Mouse (Mus musculus): ENCODE results near the gene Dgat2.
A peak's percentile ranks its signal among the peaks of the same experiment; 100 is the strongest.

Dgat2 gene

DNA sequence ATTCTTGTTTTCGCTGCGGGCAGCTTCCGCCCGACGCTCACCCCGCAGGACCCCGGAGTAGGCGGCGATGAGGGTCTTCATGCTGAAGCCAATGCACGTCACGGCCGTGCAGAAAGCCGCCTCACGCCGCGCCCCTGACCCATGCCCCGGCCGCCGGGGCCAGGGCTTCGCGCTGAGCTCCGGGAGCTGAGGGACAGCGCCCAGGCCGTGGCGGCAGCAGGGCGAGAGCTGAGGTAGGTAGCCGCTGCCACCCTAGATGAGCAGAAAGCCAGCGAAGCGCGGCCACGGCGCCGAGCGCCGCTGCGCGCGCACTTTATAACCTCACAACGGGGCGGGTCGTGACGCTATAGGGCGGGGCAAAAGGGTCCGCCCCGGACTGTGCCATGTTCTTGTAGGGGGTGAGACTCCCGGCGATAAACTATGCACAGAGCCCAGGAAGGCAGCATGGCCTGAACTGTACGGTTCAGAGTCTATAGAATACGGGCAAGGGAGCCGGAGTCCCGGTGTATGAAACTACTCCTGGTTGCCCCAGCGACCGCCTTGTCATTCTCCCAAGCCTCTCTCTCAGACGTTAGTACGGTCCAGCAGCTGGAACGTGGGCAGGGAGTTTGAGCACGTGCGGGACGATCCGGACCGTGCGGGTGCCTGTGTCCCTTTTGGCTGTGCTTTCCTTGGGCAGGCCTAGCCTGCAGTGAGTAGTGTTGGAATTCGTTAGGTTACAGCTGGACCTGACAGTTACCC, at the start of gene Dgat2:
Gene Dgat2 (minus strand): TSS at position 288 of the 741 bp plus-strand sequence.
- peak; percentile 90 for DNase-seq

DNA sequence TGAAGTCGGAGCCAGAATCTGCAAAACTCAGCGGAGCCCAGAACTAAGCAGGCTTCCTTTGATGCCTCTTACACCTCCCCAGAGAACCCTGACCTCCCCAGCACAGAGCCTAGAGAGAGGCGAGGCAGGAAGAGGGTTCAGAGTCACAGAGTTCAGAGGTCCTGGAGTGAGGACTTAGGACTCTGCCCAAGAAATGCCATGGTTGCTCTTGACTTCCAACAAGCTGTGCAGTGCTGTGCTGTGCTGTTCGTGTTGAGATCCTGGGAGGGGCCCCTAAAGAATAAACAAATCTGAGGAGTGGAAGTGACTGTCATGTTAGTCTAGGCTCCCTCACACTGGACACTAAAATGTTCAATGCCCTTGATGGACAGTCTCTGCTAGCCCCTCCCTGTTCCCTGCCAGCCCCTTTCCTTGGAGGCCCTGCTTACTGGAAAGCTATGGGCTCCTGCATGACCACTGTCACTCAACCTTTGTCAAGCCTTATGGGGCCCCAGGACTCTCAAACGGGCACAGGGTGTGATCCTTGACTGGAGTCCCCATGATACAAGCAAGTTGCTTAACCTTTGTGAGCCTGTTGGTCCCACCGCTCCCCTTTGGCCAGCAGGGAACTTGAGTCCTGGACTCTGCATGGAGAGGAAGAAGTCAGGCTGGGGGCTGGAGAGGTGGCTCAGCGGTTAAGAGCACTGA, 47.7 kb upstream of the Dgat2 start:
- no peak for DNase-seq

DNA sequence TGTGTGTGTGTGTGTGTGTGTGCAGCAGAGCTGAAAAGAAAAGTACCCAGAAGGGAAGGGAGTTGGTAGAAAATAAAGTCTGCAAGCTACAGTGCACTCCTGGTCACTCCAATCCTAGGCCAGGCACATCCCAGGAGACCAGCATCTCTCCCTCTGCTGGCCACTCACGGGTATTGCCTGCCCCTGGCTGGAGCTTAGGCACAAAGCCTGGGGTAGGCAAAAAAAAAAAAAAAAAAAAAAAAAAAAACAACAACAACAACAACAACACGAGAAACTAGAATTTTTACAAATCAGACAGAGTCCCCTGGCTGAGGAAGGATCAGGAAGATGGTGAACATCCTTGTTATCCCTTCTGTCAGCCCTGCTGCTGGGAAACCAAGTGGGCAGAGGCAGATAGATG, 46.9 kb upstream of the Dgat2 start:
- no peak for DNase-seq

DNA sequence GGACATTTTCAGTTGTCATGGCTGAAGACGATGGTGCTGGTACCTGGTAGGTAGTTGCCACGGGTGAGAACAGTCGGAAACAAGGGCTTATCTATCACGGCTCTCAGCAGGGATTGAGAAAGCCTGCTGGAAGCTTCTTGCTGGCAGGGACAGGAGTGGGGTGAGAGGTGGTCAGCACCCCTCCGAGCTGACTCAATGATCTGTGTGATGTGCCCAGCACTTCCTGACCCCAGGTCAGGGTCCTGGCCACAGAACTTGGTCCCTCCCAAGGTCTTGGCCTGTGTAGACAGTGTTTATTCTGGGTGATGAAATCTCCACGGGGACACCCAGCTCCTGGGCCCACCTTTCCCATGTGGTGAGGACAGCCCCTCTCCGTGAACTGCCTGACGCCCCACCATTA, 46.3 kb upstream of the Dgat2 start:
- DNase-seq = no peak

DNA sequence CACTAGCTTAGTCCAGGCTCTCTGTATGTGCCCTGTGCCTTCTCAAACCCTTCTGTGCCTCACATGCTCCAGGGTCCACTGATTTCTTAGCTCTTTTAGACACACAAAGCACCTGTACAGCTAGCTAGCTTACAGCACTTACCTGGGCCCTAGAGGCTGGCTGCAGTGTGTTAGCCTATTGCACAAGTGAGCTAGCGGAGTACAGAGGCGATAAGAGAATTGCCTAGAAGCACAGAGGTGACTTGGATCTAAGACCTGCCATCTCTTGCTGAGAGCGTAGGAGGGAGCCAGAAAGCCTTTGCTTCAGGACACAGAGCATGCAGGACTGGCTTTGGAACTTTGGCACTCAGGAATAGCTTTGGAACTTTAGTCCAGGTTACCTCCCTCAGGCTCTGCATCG, 44.7 kb upstream of the Dgat2 start:
- no peak for DNase-seq

DNA sequence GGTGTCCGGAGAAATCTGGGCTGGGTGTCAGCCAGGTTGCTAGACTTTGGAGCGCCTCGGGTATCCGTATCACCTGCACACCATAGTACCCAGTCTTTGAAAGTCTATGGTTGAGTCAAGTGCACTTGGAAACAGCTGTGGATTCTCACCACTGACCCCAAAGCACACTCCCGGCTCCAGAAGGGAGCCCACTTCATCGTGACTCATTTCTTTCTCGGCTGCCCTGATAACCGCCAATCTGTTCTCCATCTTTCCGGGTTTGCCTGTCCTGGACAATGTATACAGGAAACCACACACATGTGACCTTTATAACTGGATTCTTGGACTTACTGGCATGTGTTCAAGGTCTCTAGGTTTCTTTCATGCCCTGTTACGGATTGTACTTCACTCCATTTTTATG, 44.1 kb upstream of the Dgat2 start:
- no peak for DNase-seq

DNA sequence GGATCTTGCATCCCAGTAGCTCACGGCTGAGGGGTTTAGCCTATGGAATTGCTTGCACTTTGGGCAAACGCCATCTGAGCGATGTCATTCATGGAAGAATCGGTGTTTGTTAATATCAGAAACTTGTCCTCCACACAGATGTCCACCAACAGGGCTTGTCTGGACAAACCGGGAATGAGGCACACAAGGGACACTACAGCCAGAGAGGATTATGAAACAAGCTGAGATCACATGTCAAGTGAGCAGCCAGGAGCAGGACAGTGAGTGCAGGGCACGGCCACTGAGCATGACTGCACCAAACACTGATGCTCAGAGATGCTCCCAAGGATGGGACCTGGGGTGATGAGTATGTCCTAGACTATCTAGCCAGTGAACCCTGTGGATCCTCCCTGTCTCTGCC, 42.9 kb upstream of the Dgat2 start:
- no peak for DNase-seq

DNA sequence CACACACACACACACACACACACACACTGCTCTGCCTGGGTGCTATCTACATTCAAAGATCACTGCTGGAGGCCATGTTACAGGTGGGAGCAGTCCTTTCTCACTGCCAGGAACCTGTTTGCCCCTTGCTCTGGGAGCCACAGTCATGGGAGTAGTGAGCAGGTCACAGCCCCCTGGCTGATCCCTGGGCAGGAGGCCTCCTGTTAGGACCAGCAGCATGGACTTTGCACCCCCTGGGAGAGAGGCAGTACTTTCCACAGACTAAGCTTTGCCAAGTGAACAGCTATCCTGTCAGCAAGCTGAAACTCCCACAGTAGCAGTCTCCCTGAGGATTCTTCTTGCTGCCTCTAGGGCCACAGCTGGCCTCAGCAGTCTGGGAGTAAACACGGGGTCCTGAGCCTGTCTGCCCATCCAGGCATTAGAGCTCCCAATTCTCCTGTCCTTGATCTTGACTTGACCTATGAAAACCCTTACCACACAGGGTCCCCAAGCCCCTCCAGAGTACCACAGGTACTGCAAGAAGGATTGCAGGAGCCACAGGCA, 42.2 kb upstream of the Dgat2 start:
- DNase-seq = no peak

DNA sequence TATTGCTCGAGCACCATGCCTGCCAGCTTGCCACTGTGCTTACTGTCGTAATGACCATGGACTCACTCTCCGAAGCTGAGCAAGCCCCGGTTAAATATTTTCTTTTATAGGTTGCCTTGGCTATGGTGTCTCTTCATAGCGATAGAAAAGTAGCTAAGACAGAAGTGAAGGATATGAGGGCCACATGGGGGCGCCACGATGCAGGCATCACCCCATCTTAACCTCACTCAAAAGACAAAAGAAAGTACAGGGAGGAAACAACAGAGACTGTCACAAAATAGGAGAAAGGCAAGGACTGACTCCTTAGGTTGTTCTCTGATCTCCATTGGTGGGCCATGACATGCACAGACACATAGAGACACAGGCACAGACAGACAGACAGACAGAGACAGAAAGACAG, 41.7 kb upstream of the Dgat2 start:
- DNase-seq = no peak

DNA sequence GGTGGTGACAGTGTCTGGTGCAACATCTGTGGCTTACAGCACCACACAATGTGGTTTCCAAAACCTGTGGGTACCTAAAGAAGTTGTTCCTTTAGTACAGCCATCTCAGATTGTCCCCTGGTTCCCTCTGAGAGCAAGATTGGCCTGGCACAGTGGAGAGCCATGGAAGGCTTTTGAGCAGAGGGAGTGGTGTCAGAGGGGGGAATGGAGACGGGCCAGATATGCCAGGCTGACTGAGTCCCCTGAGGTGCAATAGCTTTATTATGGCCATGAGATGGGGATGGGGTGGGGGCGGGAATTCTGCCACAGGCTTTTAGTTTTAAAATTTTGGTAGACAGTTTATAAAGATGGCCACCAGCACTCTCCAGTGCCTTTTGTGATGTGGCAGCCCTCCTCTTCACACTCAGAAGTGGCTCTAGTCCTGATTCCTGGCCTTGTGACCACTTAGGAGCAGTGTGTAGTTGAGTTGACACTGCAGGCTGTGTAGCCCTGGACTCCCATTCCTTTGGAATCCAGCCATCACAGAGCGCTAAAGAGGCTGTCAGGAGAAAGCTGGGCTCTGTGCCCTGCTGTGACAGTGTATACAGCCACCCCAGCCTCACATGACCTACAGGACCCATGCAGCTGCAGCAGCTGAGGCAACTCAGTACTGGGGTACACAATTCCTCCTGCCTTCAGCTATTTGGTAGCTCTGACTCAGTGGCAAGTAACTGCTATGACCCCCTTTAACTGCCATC, 35.0 kb upstream of the Dgat2 start:
- peak; percentile 9 for DNase-seq

DNA sequence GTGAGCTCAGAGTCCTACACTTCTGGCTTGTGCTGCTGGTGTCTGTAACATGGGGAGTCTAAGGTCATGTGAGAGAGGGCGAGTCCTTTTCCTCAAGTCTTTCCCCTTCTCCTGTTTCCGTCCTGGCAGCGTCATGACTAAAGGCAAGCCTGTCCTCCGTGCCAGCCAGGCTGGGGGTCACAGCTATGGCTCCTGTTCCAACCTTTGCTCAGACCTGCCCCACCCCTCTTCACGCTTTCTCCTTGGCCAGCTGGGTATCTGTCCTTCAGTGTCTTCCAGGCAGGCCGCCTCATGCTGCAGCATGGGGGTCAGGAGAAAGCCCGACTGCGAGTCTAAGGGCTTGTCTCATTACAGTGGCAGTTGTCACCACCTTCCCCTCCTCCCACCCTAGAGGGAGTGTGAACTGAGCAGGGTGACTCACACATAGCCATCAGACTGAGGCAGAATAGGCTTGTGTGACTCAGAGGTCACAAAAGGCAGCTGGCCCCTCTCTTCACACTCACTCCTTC, 32.9 kb upstream of the Dgat2 start:
- no peak for DNase-seq

DNA sequence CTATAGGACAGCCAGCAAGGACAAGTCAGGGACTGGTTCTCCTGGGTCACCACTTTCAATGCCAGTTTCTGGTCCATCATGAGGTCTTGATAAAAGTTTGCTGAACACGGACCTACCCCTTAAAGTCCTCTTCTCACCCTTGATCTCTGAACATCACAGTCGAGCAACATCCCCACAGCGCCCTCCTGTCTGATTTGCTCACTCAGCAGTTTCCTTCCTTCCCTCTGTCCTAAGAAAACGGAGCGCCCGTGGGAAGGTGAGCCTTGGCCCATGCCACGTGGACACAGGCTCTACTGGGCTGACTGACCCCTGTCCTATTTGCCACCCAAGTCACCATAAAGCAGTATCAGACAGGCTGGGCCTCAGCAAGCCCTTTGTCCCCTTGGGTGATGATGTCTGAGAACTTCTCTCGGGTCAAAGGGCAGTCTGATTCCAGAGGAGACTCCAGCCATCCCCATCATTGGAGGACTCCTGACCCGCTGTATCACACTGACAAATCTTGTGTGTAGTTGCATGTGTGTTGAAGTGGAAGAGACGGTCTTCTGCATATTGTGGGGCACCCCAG, 32.2 kb upstream of the Dgat2 start:
- DNase-seq = no peak

DNA sequence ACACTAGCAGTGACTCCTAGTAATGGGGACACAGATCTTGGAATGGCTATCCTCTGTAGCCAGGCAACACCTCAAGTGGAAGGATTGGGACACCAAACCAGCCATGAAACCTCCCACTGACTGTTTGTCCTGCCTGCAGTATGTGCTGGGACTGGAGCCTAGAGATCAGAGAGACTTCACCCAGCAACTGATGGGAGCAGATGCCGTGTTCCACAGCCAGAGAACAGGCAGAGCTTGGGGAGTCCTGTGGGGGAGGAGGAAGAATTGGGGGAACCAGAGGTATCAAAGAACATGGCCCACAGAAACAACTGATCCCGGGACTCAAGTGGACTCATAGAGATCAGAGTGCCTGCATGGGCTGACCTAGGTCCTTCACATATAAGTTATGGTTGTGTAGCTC, 31.2 kb upstream of the Dgat2 start:
- no peak for DNase-seq

DNA sequence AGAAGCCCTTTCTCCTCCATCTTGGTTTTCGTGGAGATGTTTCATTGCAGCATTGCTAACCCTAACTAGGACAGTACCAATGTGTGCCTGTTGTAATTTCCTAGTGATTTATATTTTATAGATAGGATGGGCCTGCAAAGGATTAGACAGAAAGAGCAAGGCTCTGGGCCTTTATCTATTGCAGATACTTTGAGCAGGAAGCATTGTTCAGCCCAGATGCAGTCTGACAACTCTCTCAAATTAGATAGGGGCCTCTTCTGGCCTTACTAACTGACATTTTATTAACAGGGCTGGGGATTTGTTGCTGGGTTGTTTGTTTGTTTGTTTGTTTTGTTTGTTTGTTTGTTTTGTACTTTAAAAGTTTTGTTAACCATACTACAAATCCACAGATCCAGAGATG, 30.5 kb upstream of the Dgat2 start:
- DNase-seq = no peak

DNA sequence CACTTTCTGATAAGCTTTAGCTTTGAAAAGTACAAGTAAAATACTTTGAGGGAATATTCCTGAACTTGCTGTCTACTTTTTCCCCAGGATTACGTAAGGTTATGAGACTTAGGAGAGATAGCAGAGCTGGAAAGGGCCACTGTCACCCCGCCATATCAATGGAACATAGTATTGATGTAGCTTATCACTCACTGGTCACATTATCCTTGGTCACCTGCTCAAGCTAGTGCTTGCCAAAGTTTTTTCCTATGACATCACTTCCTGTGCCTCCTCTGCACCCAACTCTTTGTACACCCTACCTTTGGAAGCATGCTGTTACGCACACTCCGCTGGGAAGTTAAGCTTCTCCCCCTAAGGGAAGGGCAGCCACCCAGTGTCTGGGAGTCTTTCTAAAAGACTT, 26.2 kb upstream of the Dgat2 start:
- DNase-seq = no peak

DNA sequence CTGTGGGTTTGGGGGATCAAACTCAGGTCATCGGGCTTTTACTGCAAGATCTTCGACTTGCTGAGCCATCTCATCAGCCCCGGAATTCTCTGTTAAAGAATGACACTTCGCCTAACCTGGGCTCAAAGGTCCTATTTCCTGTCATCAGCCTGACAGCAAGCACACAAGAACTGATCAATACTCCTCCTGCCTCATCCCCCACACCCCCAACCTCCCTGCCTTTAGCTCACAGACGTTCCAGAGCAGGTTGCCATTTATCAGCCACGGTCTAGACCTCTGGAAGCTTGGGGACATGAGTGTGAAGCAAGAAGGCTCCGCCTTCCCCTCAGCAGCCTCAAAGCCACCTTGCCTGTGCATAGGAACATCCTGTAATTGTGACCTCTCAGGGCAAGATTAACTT, 23.8 kb upstream of the Dgat2 start:
- no peak for DNase-seq

DNA sequence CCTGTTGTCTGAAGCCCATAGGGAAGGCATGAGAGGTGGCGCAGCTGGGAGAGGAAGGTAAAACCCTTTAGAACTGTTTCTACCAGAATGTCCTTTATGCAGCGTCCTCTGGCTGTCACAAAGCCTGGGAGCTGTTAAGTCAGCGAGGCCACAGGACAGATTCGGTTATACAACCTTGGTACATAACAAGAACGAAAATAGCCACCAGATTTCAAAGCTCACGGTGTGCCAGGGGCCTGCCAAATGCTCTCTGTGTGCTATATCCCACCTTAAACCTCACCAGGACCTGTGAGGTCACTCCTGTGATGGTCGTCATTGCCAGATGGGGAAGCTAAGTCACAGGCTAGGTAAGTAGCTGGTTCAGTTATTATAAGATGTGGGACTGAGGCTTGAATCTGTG, 19.6 kb upstream of the Dgat2 start:
- DNase-seq = no peak

DNA sequence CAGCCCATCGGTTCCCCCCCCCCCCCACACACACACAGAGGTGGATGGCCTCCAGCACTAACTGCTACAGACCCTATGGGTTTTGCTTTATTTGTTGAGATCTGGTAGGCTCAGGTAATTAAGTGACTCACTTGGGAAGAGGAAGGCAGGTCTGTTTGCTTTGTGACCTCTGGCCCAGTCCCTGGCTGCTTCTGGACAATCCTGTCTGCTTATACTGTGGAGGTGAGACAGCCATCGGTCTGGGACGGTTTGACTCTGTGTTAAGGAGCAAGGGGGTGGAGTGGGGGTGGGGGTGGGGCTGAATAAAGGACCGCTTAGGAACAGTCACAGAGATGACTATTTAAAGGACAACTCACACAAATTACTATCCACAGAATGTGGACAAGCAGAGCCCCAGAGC, 17.8 kb upstream of the Dgat2 start:
- no peak for DNase-seq

DNA sequence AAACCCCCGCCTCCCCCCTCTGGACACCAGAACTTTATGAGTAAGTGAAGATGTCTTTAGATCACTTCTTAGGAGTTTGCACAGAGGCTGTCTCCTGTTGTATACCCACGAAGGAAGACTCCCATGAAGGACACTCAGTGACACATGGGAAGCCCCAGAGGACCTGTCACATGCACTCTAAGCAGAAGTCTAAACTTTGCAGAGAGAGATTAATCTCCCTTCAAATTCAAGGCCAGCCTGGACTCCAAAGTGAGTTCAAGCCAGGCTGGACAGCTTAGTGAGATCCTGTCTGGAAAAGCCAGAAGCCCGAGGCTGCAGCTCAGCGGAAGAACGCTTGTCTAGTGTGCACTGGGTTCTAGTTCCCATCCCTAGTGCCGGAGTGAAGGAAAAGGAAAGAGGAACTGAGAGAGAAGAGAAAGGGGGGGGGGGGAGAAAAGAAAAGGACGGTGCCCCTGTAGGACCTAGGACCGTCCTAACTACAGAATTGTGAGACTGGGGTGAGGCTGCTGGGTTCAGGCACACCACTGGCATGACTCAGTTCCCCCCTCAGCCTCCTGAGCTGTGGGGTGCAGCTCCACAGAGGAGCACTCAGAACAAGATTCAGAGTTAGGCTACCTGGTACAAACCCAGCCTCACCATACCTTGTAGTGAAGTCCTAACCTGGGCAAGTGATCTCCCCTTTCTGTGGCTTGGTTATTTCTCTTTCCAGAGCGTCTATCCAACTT, 17.1 kb upstream of the Dgat2 start:
- no peak for DNase-seq

DNA sequence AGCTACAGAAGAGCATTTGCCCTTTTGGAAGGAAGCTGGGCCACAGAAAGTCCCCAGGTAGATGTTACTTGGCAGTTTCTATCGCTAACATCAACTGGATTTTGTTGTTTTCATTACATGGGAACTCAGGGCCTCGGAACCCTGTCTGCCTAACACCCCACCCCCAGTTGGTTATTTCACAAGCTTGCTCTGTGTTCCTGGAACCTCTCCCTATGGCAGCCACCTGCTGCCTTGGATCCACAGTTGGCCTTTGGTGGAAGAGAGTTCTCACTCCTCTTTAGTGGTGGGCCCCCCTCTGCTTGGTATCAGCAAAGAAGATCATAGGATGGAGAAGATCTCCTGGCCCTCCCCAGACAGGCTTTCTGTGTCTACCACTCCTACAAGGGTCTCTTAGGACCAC, 16.3 kb upstream of the Dgat2 start:
- DNase-seq = no peak

DNA sequence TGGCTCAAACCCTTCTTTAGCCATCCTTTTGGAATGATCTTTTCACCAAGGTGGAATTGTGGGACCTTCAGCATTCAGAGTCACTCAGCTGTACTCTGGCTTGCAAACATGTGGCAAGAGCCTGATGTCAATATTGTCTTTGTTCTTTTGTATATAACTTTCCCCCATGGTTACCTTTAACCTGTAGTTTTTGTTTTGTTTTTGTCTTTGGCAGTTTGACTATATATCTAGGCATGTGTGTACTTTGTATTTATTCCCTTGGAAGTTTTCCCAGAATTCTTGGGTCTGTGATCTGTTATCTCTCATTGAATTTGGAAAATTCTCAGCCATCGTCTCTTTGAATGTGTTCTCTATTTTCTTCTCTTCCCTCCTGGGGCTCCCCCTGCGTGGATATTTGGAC, 12.0 kb upstream of the Dgat2 start:
- no peak for DNase-seq

DNA sequence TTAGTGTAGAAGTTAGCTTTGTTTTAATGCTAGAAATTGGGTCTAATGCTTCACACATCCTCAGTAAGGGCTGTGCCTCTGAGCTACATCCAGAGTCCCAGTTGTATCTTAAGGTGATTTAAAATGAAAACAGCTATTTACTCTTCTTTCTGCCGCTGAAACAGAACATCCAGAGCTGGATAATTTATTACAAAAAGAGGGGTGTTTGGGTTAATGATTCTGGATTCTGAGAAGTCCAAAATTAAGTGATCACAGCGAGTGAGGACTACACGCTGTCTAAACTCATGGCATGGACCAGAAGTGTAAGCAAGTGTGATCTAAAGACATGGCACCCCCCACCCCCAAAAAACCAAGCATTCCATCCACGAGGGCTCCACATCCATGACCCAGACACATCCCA, 11.4 kb upstream of the Dgat2 start:
- no peak for DNase-seq

DNA sequence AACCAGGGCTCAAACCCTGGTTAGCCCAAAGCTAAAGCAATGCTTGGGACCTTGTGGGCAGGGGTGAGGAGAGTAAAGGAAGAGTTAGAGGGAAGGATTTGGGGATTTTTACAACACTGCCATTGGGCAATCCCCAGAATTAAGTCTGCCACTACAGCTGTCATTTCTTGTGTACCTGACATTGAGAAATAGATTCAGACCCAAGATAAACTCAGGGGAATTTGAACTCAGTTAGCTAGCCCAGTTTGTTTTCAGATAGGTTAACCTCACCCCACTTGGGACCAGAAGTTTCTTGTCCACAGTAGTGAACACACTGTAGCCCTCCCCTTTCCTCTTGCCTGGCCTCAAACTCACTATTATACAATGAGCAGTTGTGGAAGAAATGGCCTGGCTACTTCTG, 8.9 kb upstream of the Dgat2 start:
- DNase-seq = no peak

All from cerebellum, adult 11-12 months (tissue).